Mouse (Mus musculus): Measurements from ENCODE around the gene Bace1. TPM values are rescaled to one million over a fixed set of nuclear protein-coding genes. Genes with fewer than 3 reads are reported as not detected.
A peak's percentile ranks its signal among the peaks of the same experiment; 100 is the strongest.

Gene Bace1
- polyA plus RNA-seq (2015; fragmentation: Nextera tagmentation; extraction: Ambion mirVana): 46.4 and 50.3 TPM in 2 replicates

DNA sequence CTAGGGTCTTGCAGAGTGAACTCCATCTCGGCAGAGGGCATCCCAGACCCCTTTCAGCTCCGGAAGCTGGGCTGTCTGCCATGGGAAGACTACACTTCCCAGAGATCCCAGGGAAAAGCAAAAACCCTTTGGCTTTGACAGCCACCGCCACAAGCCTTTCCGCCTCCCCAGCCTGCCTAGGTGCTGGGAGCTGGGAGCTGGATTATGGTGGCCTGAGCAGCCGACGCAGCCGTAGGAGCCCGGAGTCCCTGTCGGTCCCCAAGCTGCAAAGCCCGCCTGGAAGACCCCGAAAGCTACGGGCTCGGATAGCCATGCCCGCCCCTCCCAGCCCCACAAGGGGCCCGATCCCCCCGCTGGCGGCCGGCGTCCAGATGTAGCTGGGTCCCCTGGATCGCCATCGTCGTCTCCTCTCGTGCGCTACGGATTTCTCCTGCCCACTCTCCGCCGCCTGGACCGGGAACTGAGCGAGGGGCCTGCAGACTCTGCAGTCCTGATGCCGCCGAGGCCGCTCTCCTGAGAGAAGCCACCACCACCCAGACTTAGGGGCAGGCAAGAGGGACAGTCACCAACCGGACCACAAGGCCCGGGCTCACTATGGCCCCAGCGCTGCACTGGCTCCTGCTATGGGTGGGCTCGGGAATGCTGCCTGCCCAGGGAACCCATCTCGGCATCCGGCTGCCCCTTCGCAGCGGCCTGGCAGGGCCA lies at the start of gene Bace1:
Bace1 (plus strand) TSS at position 147 of the 705 bp plus-strand sequence.
- H3K4me3 ChIP-seq: peak within 1 kb of the TSS; percentile 97
- no peaks in the 10 kb centered on the region for H3K36me3 ChIP-seq
- H3K4me2 ChIP-seq: peak within 1 kb of the TSS; percentile 93
- H3K27ac ChIP-seq: peak within 1 kb of the TSS; percentile 84
- H3K9ac ChIP-seq: peak within 1 kb of the TSS; percentile 97
- H3K9me3 ChIP-seq: no peaks in the 10 kb centered on the region
- H3K4me1 ChIP-seq (replicated peaks): peaks cover 50% of the 10 kb centered on the region
- ATAC-seq (ENCODE audit: low FRiP score): peak; percentile 88
- WGBS: under 1% methylated on average over 40 of the region's 40 CpGs
- no peaks in the 10 kb centered on the region for H3K27me3 ChIP-seq

DNA sequence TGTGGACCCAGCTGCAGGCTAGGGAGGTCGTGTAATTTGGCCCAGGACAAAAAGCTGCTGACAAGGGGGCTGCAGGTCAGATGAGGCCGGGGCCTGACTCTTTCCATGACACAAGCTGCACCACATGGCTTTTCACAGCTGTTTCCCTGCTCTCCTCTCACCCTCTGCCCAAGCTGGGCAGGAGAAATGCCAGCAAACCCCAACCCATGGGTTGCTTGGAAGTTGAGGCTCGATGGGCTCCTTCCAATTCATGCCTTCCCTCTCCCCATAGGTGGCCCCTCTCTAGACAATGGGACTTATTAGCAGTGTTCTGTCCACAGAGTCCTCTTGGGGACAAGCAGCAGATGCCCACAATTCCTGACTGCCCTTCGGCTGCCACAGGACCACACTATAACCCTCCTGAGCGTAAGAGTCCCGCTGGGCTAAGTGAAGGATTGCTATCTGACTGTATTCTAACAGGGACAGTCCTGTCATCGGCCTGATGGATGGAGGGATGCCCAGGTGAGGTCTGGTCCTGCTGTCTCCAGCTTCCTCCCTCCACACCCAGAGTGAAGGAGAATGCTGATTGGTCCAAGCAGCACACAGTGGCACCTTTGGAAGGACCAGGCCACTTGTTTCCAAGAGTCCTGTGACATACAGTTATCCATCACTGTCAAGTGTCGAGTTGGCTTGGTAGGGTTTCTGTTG lies 46.8 kb upstream of the Bace1 start:
- no peak overlapping the region for H3K9ac ChIP-seq
- no peak for ATAC-seq (ENCODE audit: low FRiP score)
- WGBS: 64% methylated on average over 8 of the region's 8 CpGs
- H3K4me3 ChIP-seq: no peak overlapping the region
- peaks cover 15% of the 10 kb centered on the region; the same call in 1 of the 2 replicates for H3K36me3 ChIP-seq
- no peaks in the 10 kb centered on the region for H3K27me3 ChIP-seq
- peak overlapping the region; percentile 68; the same call in 1 of the 2 replicates for H3K27ac ChIP-seq
- H3K4me1 ChIP-seq (replicated peaks): peaks cover 34% of the 10 kb centered on the region
- H3K9me3 ChIP-seq: no peaks in the 10 kb centered on the region
- no peak overlapping the region for H3K4me2 ChIP-seq

DNA sequence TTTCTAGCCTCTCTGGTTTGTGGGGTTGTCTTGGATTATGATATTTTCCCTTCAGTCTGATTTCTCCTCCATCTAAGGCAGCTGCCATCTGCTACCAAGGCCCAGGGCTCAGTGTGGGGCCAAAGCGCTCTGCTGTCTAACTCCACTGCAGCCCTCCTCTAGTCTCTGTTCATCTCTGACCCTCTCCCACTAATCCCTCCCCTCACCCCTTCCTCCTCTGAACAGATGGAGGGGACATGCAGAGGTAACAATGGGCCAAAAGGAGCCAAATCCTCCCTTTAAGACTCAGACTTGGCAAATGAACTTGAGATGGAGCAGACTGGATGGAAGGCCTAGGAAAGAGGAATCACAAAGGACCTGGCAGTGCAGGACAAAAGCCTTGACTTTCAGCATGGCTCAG lies 46.1 kb upstream of the Bace1 start:
- H3K36me3 ChIP-seq: peaks cover 15% of the 10 kb centered on the region; the same call in 1 of the 2 replicates
- 89% methylated on average over 1 of the region's 1 CpGs for WGBS
- ATAC-seq (ENCODE audit: low FRiP score): no peak
- H3K4me2 ChIP-seq: no peak overlapping the region
- no peak overlapping the region for H3K4me3 ChIP-seq
- H3K4me1 ChIP-seq (replicated peaks): peaks cover 34% of the 10 kb centered on the region
- H3K9ac ChIP-seq: 0 out of 2 replicates have a peak overlapping the region, but pooled peaks have one; percentile 8
- peak overlapping the region; percentile 68 for H3K27ac ChIP-seq
- H3K9me3 ChIP-seq: no peaks in the 10 kb centered on the region
- no peaks in the 10 kb centered on the region for H3K27me3 ChIP-seq

DNA sequence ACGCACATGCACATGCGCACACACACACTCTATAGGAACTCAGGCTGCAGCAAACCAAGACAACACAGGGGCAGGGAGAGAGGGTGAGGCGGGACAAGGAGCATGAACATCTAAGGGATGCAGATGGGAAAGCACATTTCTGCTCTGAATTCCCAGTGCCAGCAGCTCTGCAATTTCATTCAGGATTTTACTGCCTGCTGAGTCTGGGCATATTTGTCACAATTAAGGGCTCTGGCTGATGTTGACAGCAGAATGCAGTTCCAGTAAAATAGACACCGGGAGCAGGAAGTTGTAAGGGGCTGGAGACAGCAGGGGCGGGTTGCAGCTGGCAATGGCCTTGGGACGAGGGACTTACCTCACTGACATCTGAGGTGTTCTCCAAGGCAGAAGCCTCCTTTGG lies 44.7 kb upstream of the Bace1 start:
- WGBS: 62% methylated on average over 6 of the region's 6 CpGs
- 0 out of 2 replicates have a peak, but pooled peaks have one; percentile 7 for ATAC-seq (ENCODE audit: low FRiP score)
- H3K4me1 ChIP-seq (replicated peaks): peaks cover 44% of the 10 kb centered on the region
- H3K9me3 ChIP-seq: no peaks in the 10 kb centered on the region
- H3K36me3 ChIP-seq: peaks cover 13% of the 10 kb centered on the region; the same call in 1 of the 2 replicates
- H3K4me2 ChIP-seq: no peak overlapping the region
- H3K27ac ChIP-seq: peak overlapping the region; percentile 62
- peak overlapping the region; percentile 8; the same call in 1 of the 2 replicates for H3K9ac ChIP-seq
- H3K4me3 ChIP-seq: no peak overlapping the region
- H3K27me3 ChIP-seq: no peaks in the 10 kb centered on the region

DNA sequence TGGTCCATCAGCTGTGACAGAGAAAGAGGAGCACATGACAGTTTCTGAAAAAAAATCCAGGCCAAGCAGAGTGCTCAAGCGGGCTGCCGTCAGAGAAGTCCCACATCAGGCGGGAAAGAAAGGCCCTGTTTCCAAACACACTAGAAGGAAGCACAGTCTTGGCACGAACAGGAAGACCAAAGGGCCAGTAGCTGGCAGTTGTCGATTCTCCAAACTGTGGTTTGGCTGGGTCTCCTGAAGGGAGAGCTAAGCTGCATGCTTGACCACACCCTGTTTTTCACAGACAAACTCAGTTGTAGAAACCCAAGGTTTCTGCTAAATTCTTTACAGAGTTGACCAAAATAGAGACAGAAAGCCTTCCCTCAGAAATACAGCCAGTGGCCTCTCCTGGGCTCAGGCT lies 42.7 kb upstream of the Bace1 start:
- Histone ChIP-seq H3K27me3 (no peaks in the 10 kb centered on the region), H3K36me3 (peaks cover 19% of the 10 kb centered on the region), H3K9me3 (no peaks in the 10 kb centered on the region), H3K4me2 (no peak overlapping the region), H3K27ac (no peak overlapping the region), H3K4me1 (replicated peaks) (peaks cover 45% of the 10 kb centered on the region), H3K9ac (no peak overlapping the region), H3K4me3 (no peak overlapping the region)
- WGBS: 90% methylated on average over 5 of the region's 5 CpGs
- ATAC-seq (ENCODE audit: low FRiP score): no peak

DNA sequence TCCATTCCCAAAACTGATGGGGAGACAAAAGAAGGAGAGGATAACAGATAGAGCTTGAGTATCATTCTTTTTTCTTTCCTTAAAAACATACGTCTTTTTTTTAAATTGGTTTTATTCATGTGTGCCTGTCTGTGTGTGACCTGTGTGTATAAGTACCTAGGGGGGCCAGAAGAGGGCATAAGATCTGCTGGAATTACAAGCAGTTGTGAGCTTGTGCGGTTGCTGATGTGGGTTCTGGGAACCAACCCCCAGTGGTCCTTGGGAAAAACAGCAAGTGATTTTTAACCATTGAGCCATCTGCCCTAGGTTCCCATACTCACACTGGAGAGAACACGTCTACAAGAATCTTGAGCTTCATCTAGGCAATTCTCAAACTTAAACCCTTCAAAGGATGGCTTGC lies 41.1 kb upstream of the Bace1 start:
- H3K4me2 ChIP-seq: no peak overlapping the region
- WGBS: 67% methylated on average over 3 of the region's 3 CpGs
- H3K9me3 ChIP-seq: no peaks in the 10 kb centered on the region
- H3K4me1 ChIP-seq (replicated peaks): peaks cover 37% of the 10 kb centered on the region
- H3K36me3 ChIP-seq: peaks cover 30% of the 10 kb centered on the region
- no peak overlapping the region for H3K4me3 ChIP-seq
- no peaks in the 10 kb centered on the region for H3K27me3 ChIP-seq
- ATAC-seq (ENCODE audit: low FRiP score): no peak
- peak overlapping the region; percentile 23; the same call in 1 of the 2 replicates for H3K27ac ChIP-seq
- H3K9ac ChIP-seq: no peak overlapping the region

DNA sequence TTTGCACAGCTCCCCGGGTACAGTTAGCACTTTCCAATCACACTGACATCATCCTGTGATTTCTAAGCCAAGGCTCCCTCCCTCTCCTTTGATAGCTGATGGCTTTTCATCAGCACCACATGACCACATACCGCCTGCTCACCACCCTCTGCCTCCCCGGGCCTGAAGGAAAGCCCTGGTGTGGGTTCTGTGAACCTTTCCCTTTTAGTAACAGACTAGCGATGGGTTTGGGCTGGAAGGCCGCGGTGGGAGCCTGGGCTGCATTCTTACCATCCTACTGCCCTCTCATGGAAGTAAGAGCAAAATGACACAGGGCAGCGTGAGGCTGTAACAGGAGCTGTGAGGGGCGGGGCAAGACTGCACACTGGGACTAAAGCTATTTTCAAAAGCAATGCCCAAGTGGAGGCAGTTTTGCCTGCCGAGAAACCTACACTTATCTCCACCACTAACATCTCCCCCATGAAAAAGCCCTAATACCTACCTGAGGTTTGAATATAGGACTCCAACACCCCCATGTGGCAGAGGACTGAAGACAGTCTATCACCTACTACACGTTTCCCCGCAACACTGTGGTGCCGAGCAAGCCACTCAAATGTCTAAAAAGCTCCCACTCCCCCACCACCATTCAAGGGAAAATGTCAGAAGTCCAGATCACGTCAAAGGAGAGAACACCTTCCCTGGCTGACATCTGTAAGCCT lies 39.8 kb upstream of the Bace1 start:
- peak overlapping the region; percentile 61 for H3K27ac ChIP-seq
- no peak overlapping the region for H3K4me2 ChIP-seq
- 18% methylated on average over 13 of the region's 13 CpGs for WGBS
- no peaks in the 10 kb centered on the region for H3K27me3 ChIP-seq
- peaks cover 25% of the 10 kb centered on the region for H3K36me3 ChIP-seq
- H3K4me1 ChIP-seq (replicated peaks): peaks cover 29% of the 10 kb centered on the region
- no peaks in the 10 kb centered on the region for H3K9me3 ChIP-seq
- H3K9ac ChIP-seq: peak overlapping the region; percentile 53
- no peak overlapping the region for H3K4me3 ChIP-seq
- peak; percentile 58; the same call in 1 of the 2 replicates for ATAC-seq (ENCODE audit: low FRiP score)

DNA sequence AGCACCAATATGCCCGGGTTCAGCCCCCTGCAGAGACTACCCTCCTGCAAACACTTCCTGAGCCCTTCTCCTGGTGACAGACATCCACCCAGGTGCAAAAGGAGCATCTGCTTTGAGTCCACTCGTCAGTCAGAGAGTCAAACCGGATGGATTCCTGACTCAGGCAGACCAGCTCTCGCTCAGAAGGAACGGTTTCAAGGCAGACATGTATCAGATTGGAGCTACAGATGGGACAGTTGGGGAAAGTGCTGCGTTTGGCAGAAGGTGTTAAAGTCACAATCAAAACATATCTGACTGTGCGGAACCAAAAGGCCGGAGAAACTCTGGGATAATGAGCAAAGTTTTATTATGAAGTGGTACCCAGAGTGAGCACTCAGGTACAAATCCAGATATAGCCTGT lies 39.0 kb upstream of the Bace1 start:
- WGBS: 82% methylated on average over 8 of the region's 8 CpGs

DNA sequence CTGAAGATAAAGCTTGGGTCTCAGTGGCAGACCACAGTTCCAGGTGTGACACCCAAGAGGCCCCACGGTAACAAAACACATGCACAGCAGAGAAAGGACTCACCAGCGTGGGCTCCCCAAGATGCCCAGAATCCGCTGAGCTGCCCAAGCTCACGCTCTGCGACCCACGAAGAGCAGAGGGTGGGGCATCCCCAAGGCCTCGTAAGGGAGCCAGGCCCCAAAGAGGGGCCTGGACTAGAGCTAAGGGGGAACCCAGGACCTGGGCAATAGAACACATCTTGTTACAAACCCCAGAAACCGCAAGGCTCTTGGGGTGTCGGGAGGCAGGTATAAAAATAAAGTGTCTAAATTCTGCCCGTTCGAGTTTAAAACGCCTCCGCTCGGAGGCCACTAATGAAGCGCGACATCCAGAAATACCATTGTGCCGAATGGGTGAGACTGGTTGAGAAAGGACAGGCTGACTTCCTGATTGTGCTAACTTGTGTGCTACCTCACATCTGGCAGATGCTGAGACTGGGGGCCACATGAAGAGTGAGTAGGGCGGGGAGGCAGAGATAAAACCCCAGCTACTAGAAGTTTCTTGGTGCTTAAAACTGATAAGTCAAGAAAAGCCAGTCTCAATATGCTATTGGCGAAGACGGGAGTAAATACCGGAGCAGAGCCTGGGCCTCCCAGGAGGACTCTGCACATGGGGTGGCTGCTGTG lies 35.2 kb upstream of the Bace1 start:
- no peak overlapping the region for H3K4me3 ChIP-seq
- no peak for ATAC-seq (ENCODE audit: low FRiP score)
- peaks cover 65% of the 10 kb centered on the region for H3K36me3 ChIP-seq
- H3K27me3 ChIP-seq: no peaks in the 10 kb centered on the region
- H3K27ac ChIP-seq: no peak overlapping the region
- H3K4me2 ChIP-seq: no peak overlapping the region
- WGBS: 75% methylated on average over 21 of the region's 21 CpGs
- H3K9ac ChIP-seq: no peak overlapping the region
- no peaks in the 10 kb centered on the region for H3K9me3 ChIP-seq
- peaks cover 16% of the 10 kb centered on the region for H3K4me1 ChIP-seq (replicated peaks)

More for the DNA sequence above, 39.0 kb upstream of the Bace1 start:
- no peak overlapping the region for H3K4me2 ChIP-seq
- H3K27ac ChIP-seq: no peak overlapping the region
- peaks cover 29% of the 10 kb centered on the region for H3K36me3 ChIP-seq
- H3K9me3 ChIP-seq: no peaks in the 10 kb centered on the region
- H3K9ac ChIP-seq: peak overlapping the region; percentile 35; the same call in 1 of the 2 replicates
- peaks cover 22% of the 10 kb centered on the region for H3K4me1 ChIP-seq (replicated peaks)
- no peaks in the 10 kb centered on the region for H3K27me3 ChIP-seq
- no peak for ATAC-seq (ENCODE audit: low FRiP score)
- H3K4me3 ChIP-seq: no peak overlapping the region

DNA sequence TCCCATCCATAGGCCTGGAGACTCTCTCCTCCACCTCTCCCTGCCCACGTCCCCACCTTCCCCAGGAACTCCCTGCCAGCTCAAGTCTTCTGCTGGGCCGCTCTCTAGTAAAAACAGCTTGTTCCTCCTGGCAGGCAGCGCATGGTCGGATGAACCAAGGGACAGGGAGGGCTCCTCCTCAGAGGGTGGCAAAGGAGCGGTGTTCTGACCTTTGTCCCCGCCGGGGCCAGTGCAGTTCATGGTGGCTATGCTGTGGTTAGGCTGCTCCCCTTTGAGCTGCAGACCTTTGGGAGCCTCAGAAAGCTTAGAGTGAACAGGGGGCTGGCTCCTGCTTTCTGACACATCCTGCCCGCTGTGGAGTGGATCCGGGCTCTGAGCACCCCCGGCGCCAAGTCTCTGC lies 31.5 kb upstream of the Bace1 start:
- 0 out of 2 replicates have a peak, but pooled peaks cover 3% of the 10 kb centered on the region for H3K4me1 ChIP-seq (replicated peaks)
- peaks cover 62% of the 10 kb centered on the region for H3K36me3 ChIP-seq
- H3K4me3 ChIP-seq: no peak overlapping the region
- no peak for ATAC-seq (ENCODE audit: low FRiP score)
- H3K27ac ChIP-seq: no peak overlapping the region
- no peak overlapping the region for H3K9ac ChIP-seq
- H3K9me3 ChIP-seq: no peaks in the 10 kb centered on the region
- H3K27me3 ChIP-seq: no peaks in the 10 kb centered on the region
- WGBS: 90% methylated on average over 11 of the region's 11 CpGs
- no peak overlapping the region for H3K4me2 ChIP-seq

DNA sequence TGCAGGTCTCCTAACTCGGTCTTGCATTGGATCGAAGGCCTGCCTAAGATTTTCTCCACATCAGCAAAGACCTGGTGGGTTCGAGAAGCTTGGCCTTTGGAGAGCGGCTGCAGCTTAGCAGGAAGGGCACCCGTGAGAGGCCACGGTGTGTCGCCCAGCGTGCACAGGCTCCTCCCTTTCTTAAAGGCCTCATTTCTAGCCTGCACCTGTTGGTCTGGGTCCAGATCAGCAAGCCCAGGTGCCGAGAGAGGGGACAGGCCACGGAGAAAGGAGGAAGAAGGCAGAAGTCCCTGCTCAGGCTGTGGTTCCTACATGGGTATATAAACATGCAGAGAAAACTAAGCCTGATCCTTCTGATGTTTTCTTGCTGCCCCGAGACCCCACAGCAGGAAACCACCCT lies 31.0 kb upstream of the Bace1 start:
- ATAC-seq (ENCODE audit: low FRiP score): no peak
- H3K36me3 ChIP-seq: peaks cover 58% of the 10 kb centered on the region
- WGBS: 90% methylated on average over 11 of the region's 11 CpGs
- 0 out of 2 replicates have a peak, but pooled peaks cover 3% of the 10 kb centered on the region for H3K4me1 ChIP-seq (replicated peaks)
- H3K4me3 ChIP-seq: no peak overlapping the region
- H3K9me3 ChIP-seq: no peaks in the 10 kb centered on the region
- no peak overlapping the region for H3K9ac ChIP-seq
- H3K27ac ChIP-seq: no peak overlapping the region
- H3K4me2 ChIP-seq: no peak overlapping the region
- H3K27me3 ChIP-seq: no peaks in the 10 kb centered on the region
